Mouse (Mus musculus) kidney, adult 2 months (tissue): ENCODE results near the gene Mylk. TPM values are rescaled to one million over a fixed set of nuclear protein-coding genes. Genes with fewer than 3 reads are reported as not detected.
A peak's percentile ranks its signal among the peaks of the same experiment; 100 is the strongest.

Source experiments
- DNase-seq: peaks from one replicate; pipeline ENCODE4 v3.0.0; 2021
- H3K27ac ChIP-seq: fragments of 200-500 bp; 2 replicates; pipeline ENCODE4 v1.5.1; 2012; ENCODE audit warnings: low read depth, low read length, control low read depth, inconsistent platforms; ENCODE audit not compliant: insufficient read depth
- H3K27me3 ChIP-seq: fragments of 200-500 bp; replicated peaks from 2 replicates; pipeline ENCODE4 v1.6.1; 2012; ENCODE audit warnings: mild to moderate bottlenecking, moderate library complexity, low read length, inconsistent platforms; ENCODE audit not compliant: control insufficient read depth, insufficient read depth
- H3K36me3 ChIP-seq: fragments of 200-500 bp; 2 replicates; pipeline ENCODE4 v1.6.1; 2012; ENCODE audit warnings: mild to moderate bottlenecking, moderate library complexity, low read length, inconsistent platforms; ENCODE audit not compliant: control insufficient read depth, insufficient read depth
- H3K4me1 ChIP-seq: fragments of 200-500 bp; 2 replicates; pipeline ENCODE4 v1.6.1; 2011; ENCODE audit warnings: low read length; ENCODE audit not compliant: control insufficient read depth, insufficient read depth
- H3K4me3 ChIP-seq: fragments of 200-500 bp; 2 replicates; pipeline ENCODE4 v1.5.1; 2011; ENCODE audit warnings: mild to moderate bottlenecking, low read depth, low read length, control low read depth; ENCODE audit not compliant: insufficient read depth
- CTCF ChIP-seq: fragments of 200-500 bp; conservative IDR thresholded peaks from 2 replicates; pipeline ENCODE4 v1.5.1; 2011; ENCODE audit warnings: low read depth, mild to moderate bottlenecking, control low read depth, low read length, moderate library complexity, mixed read lengths; ENCODE audit not compliant: insufficient read depth, insufficient read length
- POLR2A ChIP-seq: fragments of 200-500 bp; IDR thresholded peaks from one replicate; pipeline ENCODE4 v1.6.1; 2011; ENCODE audit warnings: low read depth, low read length, control low read depth
- WGBS: fragments of 180-500 bp; shearing (Covaris S2); methylation state at CpG from one replicate; pipeline ENCODE4 v1.1.7; 2018; 5-methylcytosine and 5-hydroxymethylcytosine counted together
- polyA plus RNA-seq: library from polyadenylated mRNA; depleted of rRNA; stranded (reverse); fragments of >200 nt; gene quantifications from 2 replicates; pipeline ENCODE4 v1.2.3, GENCODE M21; 2012

Gene Mylk
- polyA plus RNA-seq, 1 experiment = 64.7 TPM

GRCm38 (mm10) chr16:34939951-34940350 lies 194.9 kb downstream of the Mylk start:
- no peak overlapping the region for H3K4me3 ChIP-seq
- TF ChIP-seq POLR2A (no peak), CTCF (no peak)
- peaks cover 40% of the 10 kb centered on the region for H3K4me1 ChIP-seq
- H3K27me3 ChIP-seq = no peaks in the 10 kb centered on the region
- 72% methylated on average over 5 of the region's 5 CpGs for WGBS
- H3K36me3 ChIP-seq = no peaks in the 10 kb centered on the region; the same call in 1 of the 2 replicates
- DNase-seq = no peak
- H3K27ac ChIP-seq = peak overlapping the region; percentile 81

- no peak for TF ChIP-seq CTCF
- peak; percentile 81 for DNase-seq
These were observed 195.4 kb downstream of the Mylk start for GRCm38 (mm10) chr16:34940363-34940762.

GRCm38 (mm10) chr16:34941915-34942314 lies 196.9 kb downstream of the Mylk start:
- Histone ChIP-seq H3K4me1 (peaks cover 29% of the 10 kb centered on the region), H3K36me3 (no peaks in the 10 kb centered on the region; the same call in 1 of the 2 replicates), H3K27ac (no peak overlapping the region), H3K4me3 (no peak overlapping the region), H3K27me3 (no peaks in the 10 kb centered on the region)
- no peak for DNase-seq
- TF ChIP-seq POLR2A (no peak), CTCF (no peak)
- WGBS = 60% methylated on average over 3 of the region's 3 CpGs

More at GRCm38 (mm10) chr16:34940363-34940762, 195.4 kb downstream of the Mylk start:
- no peaks in the 10 kb centered on the region; the same call in 1 of the 2 replicates for H3K36me3 ChIP-seq
- WGBS = 41% methylated on average over 5 of the region's 5 CpGs
- peaks cover 40% of the 10 kb centered on the region for H3K4me1 ChIP-seq
- H3K27me3 ChIP-seq = no peaks in the 10 kb centered on the region
- H3K27ac ChIP-seq = peak overlapping the region; percentile 81
- no peak overlapping the region for H3K4me3 ChIP-seq

GRCm38 (mm10) chr16:34946301-34946700 lies 201.3 kb downstream of the Mylk start:
- Histone ChIP-seq H3K4me1 (no peaks in the 10 kb centered on the region), H3K36me3 (no peaks in the 10 kb centered on the region), H3K27ac (no peak overlapping the region), H3K4me3 (no peak overlapping the region), H3K27me3 (no peaks in the 10 kb centered on the region)
- DNase-seq = no peak
- no peak for TF ChIP-seq POLR2A
- no peak for TF ChIP-seq CTCF
- WGBS = 87% methylated on average over 3 of the region's 3 CpGs

- Histone ChIP-seq H3K27me3 (no peaks in the 10 kb centered on the region), H3K27ac (no peak overlapping the region), H3K4me3 (no peak overlapping the region), H3K4me1 (no peaks in the 10 kb centered on the region), H3K36me3 (peaks cover 2% of the 10 kb centered on the region; the same call in 1 of the 2 replicates)
- 88% methylated on average over 9 of the region's 9 CpGs for WGBS
- TF ChIP-seq POLR2A (no peak), CTCF (no peak)
- no peak for DNase-seq
These were observed 205.9 kb downstream of the Mylk start for GRCm38 (mm10) chr16:34950935-34951334.

- no peaks in the 10 kb centered on the region for H3K27me3 ChIP-seq
- H3K36me3 ChIP-seq = peaks cover 2% of the 10 kb centered on the region; the same call in 1 of the 2 replicates
- peak; percentile 74 for DNase-seq
- H3K4me1 ChIP-seq = no peaks in the 10 kb centered on the region
- 63% methylated on average over 5 of the region's 5 CpGs for WGBS
- H3K4me3 ChIP-seq = no peak overlapping the region
- TF ChIP-seq CTCF (no peak), POLR2A (no peak)
- H3K27ac ChIP-seq = peak overlapping the region; percentile 71
These were observed 207.2 kb downstream of the Mylk start for GRCm38 (mm10) chr16:34952254-34952653.

GRCm38 (mm10) chr16:34952798-34953197 lies 207.8 kb downstream of the Mylk start:
- no peak for DNase-seq
- Histone ChIP-seq H3K27me3 (no peaks in the 10 kb centered on the region), H3K4me1 (no peaks in the 10 kb centered on the region), H3K4me3 (no peak overlapping the region), H3K36me3 (peaks cover 2% of the 10 kb centered on the region; the same call in 1 of the 2 replicates), H3K27ac (peak overlapping the region; percentile 56)
- no peak for TF ChIP-seq POLR2A
- TF ChIP-seq CTCF = no peak
- WGBS = 62% methylated on average over 3 of the region's 3 CpGs
